Mouse (Mus musculus): ENCODE data around the gene Actg2. TPM values are rescaled to one million over a fixed set of nuclear protein-coding genes. Genes with fewer than 3 reads are reported as not detected.

Gene Actg2
- polyA plus RNA-seq, 2 experiments, result 2.3 to 2.4 TPM

DNA sequence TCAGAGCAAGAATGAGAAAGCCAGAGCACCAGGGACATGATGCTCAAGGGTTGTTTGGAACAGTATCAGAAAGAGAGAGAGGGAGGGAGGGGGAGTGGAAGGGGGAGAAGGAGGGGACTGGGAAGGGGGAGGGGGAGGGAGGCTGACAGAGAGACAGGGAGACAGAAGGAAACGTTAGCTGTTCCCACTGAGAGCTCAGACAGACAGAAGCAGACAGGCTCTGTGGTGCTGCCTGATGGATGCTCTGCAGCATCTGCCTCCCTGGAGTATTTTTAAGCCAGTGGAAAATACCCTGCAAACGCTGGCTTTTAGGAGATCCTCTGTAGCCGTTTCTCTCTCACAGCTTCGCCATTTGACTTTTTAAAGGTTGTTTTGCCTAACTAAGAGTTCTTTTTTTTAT lies 4.0 kb upstream of the Actg2 start:
- no peak overlapping the region for H3K4me3 ChIP-seq (ENCODE audit: insufficient read depth in 1 of 2, low read depth in 2 of 2, low read length in 2 of 2)
- TF ChIP-seq CTCF (IDR thresholded peaks at IDR 0.05; ENCODE audit: low read depth) (no peak), EP300 (IDR thresholded peaks at IDR 0.05; ENCODE audit: low read depth) (no peak)
- no peak overlapping the region for H3K27ac ChIP-seq
- H3K4me1 ChIP-seq (replicated peaks; ENCODE audit: control insufficient read depth in 2 of 2, insufficient read depth in 2 of 2, low read length in 1 of 2), result no peaks in the 10 kb centered on the region
- DNase-seq (ENCODE audit: low read depth in 3 of 3, low spot score in 3 of 3) (no peak), ATAC-seq (ENCODE audit: insufficient read depth) (no peak)
- H3K9ac ChIP-seq (replicated peaks), result no peak overlapping the region
- 36% methylated on average over 4 of the region's 4 CpGs for WGBS (ENCODE audit: insufficient replicate concordance)
- H3K36me3 ChIP-seq (replicated peaks; ENCODE audit: control insufficient read depth, insufficient read depth, low read depth), result no peaks in the 10 kb centered on the region
- H3K9me3 ChIP-seq (ENCODE audit: control insufficient read depth, low read length), result no peaks in the 10 kb centered on the region
- no peak overlapping the region for H3K4me2 ChIP-seq (ENCODE audit: low read depth)
- no peaks in the 10 kb centered on the region for H3K27me3 ChIP-seq (ENCODE audit: control insufficient read depth, insufficient read depth, low read length)

DNA sequence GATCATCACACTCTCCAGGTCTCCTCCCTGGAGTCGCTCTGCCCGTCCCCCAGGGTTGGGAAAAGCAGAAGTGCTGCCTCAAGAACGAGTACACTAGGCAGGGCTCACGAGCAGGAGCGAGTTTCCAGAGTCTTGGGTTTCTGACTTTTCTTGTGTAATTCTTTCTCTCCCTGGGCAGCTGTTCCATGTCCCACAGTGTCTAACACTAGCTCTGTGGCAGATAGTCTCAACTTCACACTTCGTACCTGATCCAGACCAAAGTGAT lies 662 bp upstream of the Actg2 start:
- H3K4me2 ChIP-seq (ENCODE audit: low read depth), result no peak overlapping the region
- 20% methylated on average over 6 of the region's 6 CpGs for WGBS (ENCODE audit: insufficient replicate concordance)

DNA sequence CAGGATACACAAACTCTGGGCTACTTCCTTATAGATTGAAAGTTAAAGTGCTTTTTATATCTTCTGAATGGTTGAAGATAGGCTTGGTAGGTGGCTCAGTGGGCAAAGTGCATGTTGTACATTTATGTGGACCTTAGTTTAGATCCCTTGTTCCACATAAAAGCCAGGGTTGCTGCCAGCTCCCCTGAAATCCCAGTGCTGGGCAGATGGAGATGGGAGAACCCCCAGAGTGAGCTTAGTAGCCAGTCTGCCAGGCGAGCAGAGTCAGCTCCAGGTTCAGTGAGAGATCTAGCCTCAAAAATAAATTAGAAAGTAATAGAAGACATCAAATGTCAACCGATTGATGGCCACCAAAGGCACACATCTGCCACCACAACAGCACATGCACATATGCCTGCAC lies 3.5 kb downstream of the Actg2 start:
- DNase-seq (ENCODE audit: low read depth in 3 of 3, low spot score in 3 of 3), result no peak
- Histone ChIP-seq H3K4me3 (ENCODE audit: insufficient read depth in 1 of 2, low read depth in 2 of 2, low read length in 2 of 2) (no peak overlapping the region), H3K9ac (replicated peaks) (no peak overlapping the region), H3K4me2 (ENCODE audit: low read depth) (no peak overlapping the region), H3K4me1 (replicated peaks; ENCODE audit: control insufficient read depth in 2 of 2, insufficient read depth in 2 of 2, low read length in 1 of 2) (no peaks in the 10 kb centered on the region), H3K27ac (no peak overlapping the region), H3K36me3 (replicated peaks; ENCODE audit: control insufficient read depth, insufficient read depth, low read depth) (no peaks in the 10 kb centered on the region), H3K27me3 (ENCODE audit: control insufficient read depth, insufficient read depth, low read length) (no peaks in the 10 kb centered on the region), H3K9me3 (ENCODE audit: control insufficient read depth, low read length) (no peaks in the 10 kb centered on the region)
- ATAC-seq (ENCODE audit: insufficient read depth), result no peak
- TF ChIP-seq CTCF (IDR thresholded peaks at IDR 0.05; ENCODE audit: low read depth) (no peak), EP300 (IDR thresholded peaks at IDR 0.05; ENCODE audit: low read depth) (no peak)
- 45% methylated on average over 2 of the region's 2 CpGs for WGBS (ENCODE audit: insufficient replicate concordance)

More for the DNA sequence above, 662 bp upstream of the Actg2 start:
- DNase-seq (ENCODE audit: low read depth in 3 of 3, low spot score in 3 of 3) (no peak), ATAC-seq (ENCODE audit: insufficient read depth) (no peak)
- Histone ChIP-seq H3K36me3 (replicated peaks; ENCODE audit: control insufficient read depth, insufficient read depth, low read depth) (no peaks in the 10 kb centered on the region), H3K9me3 (ENCODE audit: control insufficient read depth, low read length) (no peaks in the 10 kb centered on the region), H3K9ac (replicated peaks) (no peak overlapping the region), H3K27me3 (ENCODE audit: control insufficient read depth, insufficient read depth, low read length) (no peaks in the 10 kb centered on the region), H3K27ac (no peak overlapping the region), H3K4me1 (replicated peaks; ENCODE audit: control insufficient read depth in 2 of 2, insufficient read depth in 2 of 2, low read length in 1 of 2) (no peaks in the 10 kb centered on the region), H3K4me3 (ENCODE audit: insufficient read depth in 1 of 2, low read depth in 2 of 2, low read length in 2 of 2) (no peak overlapping the region)
- TF ChIP-seq EP300 (IDR thresholded peaks at IDR 0.05; ENCODE audit: low read depth) (no peak), CTCF (IDR thresholded peaks at IDR 0.05; ENCODE audit: low read depth) (no peak)

DNA sequence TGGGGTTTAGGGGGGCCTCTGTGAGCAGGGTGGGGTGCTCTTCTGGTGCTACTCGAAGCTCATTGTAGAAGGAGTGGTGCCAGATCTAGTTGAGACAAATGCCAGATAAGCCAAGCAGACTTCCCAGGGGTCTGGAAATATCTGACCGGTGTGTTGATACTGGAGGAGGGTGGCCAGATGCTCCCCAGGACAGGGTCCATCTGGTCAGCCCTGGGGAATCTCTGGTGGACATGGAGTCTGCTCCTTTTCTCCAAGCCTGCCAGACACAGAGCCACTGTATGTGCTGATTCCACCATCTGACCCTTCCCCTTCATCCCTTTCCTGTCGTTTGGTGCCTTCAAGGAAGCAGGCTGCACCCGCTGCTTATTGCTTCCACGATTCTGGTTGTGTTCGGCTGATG lies 12.9 kb downstream of the Actg2 start:
- Histone ChIP-seq H3K4me2 (ENCODE audit: low read depth) (no peak overlapping the region), H3K27me3 (ENCODE audit: control insufficient read depth, insufficient read depth, low read length) (no peaks in the 10 kb centered on the region), H3K27ac (no peak overlapping the region), H3K9me3 (ENCODE audit: control insufficient read depth, low read length) (no peaks in the 10 kb centered on the region), H3K36me3 (replicated peaks; ENCODE audit: control insufficient read depth, insufficient read depth, low read depth) (no peaks in the 10 kb centered on the region), H3K4me3 (ENCODE audit: insufficient read depth in 1 of 2, low read depth in 2 of 2, low read length in 2 of 2) (no peak overlapping the region), H3K4me1 (replicated peaks; ENCODE audit: control insufficient read depth in 2 of 2, insufficient read depth in 2 of 2, low read length in 1 of 2) (peaks cover 0 to 10% of the 10 kb centered on the region in 2 experiments; a peak in 2 of 4 replicates), H3K9ac (replicated peaks) (no peak overlapping the region)
- DNase-seq (ENCODE audit: low read depth in 3 of 3, low spot score in 3 of 3) (no peak), ATAC-seq (ENCODE audit: insufficient read depth) (no peak)
- no peak for TF ChIP-seq CTCF (IDR thresholded peaks at IDR 0.05; ENCODE audit: low read depth)
- no peak for TF ChIP-seq EP300 (IDR thresholded peaks at IDR 0.05; ENCODE audit: low read depth)
- WGBS (ENCODE audit: insufficient replicate concordance), result 31% methylated on average over 6 of the region's 6 CpGs

DNA sequence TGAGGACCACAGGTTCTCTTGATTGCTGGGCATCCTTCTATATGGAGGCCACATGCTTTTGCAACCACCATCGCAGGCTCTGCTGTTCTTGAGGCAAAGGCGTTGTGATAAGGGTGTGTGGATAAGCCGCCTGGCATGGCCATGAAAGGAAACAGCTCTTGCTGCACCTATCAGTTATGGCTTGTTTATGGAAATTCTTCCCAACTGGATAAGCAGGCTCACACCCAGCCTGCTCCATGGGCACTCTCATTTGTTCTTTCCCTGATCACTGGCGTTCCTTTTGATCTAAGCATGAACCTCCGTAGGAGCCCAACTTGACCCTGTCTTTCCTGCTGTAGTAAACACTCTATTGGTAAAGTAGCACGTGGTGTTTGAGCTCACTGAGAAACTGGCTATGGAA lies 14.3 kb downstream of the Actg2 start:
- WGBS (ENCODE audit: insufficient replicate concordance), result 39% methylated on average over 6 of the region's 6 CpGs
- ATAC-seq (ENCODE audit: insufficient read depth), result no peak
- no peak overlapping the region for H3K4me2 ChIP-seq (ENCODE audit: low read depth)
- H3K9me3 ChIP-seq (ENCODE audit: control insufficient read depth, low read length), result no peaks in the 10 kb centered on the region
- no peak overlapping the region for H3K9ac ChIP-seq (replicated peaks)
- no peak overlapping the region for H3K27ac ChIP-seq
- H3K27me3 ChIP-seq (ENCODE audit: control insufficient read depth, insufficient read depth, low read length), result no peaks in the 10 kb centered on the region
- no peaks in the 10 kb centered on the region for H3K36me3 ChIP-seq (replicated peaks; ENCODE audit: control insufficient read depth, insufficient read depth, low read depth)
- no peak for TF ChIP-seq EP300 (IDR thresholded peaks at IDR 0.05; ENCODE audit: low read depth)
- no peak for TF ChIP-seq CTCF (IDR thresholded peaks at IDR 0.05; ENCODE audit: low read depth)
- DNase-seq (ENCODE audit: low read depth in 3 of 3, low spot score in 3 of 3), result no peak
- H3K4me3 ChIP-seq (ENCODE audit: insufficient read depth in 1 of 2, low read depth in 2 of 2, low read length in 2 of 2), result no peak overlapping the region
- H3K4me1 ChIP-seq (replicated peaks; ENCODE audit: control insufficient read depth in 2 of 2, insufficient read depth in 2 of 2, low read length in 1 of 2), result peaks cover 0 to 10% of the 10 kb centered on the region in 2 experiments; a peak in 2 of 4 replicates

Data from liver, embryonic 14.5 days (tissue).